Mouse (Mus musculus): ENCODE data around the gene Foxj3.

The Foxj3 gene

DNA sequence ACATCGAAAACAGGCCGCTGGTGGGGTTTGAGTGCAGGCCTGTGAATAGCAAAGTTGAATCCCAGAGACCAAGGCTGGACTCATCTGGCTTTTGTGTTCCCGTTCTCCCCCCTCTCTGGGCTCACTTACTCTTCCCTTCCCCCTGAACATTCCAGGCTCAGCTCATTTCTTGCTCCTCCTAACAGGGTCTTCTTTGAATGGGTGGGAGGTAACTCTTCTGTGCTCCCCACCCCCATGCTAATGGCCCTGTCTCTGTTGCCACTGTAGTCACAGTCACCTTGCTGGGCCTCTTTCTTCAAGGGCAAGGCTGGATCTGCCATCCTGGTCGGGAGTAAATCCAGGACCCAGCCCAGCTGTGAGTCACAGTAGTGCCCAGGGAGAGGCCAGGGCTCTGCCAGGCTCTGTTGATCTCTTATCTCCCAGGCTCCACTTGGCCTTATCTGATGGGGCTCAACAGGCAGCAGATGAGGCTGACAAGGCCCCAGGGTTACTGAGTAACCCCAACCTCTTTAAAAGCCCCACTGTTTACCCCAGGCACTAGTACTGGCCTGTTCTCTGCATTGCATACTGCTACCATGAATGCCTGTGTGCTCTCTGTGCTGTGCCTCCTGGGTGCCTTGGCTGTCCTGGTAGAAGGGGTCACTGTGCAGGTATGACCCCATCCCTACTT is 100.5 kb downstream of the Foxj3 start, which contains the start of gene Guca2a:
Guca2a (plus strand) TSS at position 529 of the 670 bp plus-strand sequence.
- no peak for DNase-seq (ENCODE audit: low spot score in 2 of 2)

DNA sequence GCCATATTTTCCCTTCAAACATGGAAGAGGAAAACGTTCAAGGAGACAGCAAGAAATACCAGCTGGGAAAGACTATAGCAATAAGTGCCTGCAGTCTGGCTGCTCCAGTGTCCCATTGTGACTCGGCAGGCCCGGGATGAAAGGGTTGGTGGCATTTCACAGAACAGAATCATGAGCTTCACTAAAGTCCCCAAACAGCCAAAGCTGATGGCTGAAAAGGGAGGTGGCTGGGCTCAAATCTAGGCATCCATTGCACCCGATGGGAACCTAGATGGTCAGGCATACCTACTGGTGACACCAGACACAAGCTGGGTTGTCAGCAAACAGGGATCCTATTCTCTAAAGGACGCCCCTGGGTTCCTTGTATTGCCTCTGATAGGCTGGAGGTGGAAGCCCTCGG is 101.1 kb downstream of the Foxj3 start:
- no peak for DNase-seq (ENCODE audit: low spot score in 2 of 2)

GRCm38 (mm10) chr4:119638656-119639055 is 101.9 kb downstream of the Foxj3 start:
- DNase-seq (ENCODE audit: low spot score in 2 of 2), result no peak

GRCm38 (mm10) chr4:119642666-119643065 is 105.9 kb downstream of the Foxj3 start:
- DNase-seq (ENCODE audit: low spot score in 2 of 2), result no peak

GRCm38 (mm10) chr4:119657011-119657410 is 120.2 kb downstream of the Foxj3 start:
- no peak for DNase-seq (ENCODE audit: low spot score in 2 of 2)

DNA sequence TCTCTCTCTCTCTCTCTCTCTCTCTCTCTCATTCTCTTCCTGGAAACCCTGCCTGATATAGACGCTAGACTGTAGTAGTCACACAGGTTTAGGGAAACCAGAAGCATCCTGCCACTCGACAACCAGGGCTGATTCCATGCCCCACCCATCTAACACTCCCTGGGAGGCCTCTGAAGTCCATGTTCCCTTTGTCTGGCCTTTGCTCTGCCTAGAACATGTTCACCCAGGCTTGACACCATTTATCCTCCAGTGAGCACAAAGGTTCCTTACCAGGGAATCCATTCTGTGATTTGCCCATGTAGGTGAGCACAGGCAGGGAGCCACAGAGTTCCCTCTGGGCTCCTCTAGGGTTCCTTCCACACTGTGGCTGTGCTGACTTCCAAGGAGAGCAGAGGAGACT is 121.4 kb downstream of the Foxj3 start:
- DNase-seq (ENCODE audit: low spot score in 2 of 2), result no peak

DNA sequence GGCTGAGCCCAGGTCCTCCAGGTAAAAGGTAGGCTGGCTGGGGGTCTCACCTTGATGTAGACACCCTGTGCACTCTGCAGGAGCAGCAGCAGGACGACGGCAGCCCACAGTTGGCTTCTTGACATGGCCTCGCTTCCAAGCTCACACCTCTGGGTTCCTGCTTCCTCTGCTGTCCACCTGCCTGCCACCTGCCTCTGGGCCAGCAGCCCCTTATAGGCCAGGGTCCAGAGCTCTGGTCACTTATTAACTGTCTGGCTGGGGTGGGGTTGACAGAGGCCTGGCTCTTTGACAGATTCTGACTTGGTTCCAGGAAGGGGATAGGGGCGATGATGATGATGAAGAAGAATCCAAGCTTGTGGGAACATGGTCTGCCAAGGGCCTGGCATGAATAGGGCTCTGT is 121.9 kb downstream of the Foxj3 start, which contains the start of gene Guca2b:
Guca2b (minus strand) TSS at position 224 of the 400 bp plus-strand sequence.
- no peak for DNase-seq (ENCODE audit: low spot score in 2 of 2)

DNA sequence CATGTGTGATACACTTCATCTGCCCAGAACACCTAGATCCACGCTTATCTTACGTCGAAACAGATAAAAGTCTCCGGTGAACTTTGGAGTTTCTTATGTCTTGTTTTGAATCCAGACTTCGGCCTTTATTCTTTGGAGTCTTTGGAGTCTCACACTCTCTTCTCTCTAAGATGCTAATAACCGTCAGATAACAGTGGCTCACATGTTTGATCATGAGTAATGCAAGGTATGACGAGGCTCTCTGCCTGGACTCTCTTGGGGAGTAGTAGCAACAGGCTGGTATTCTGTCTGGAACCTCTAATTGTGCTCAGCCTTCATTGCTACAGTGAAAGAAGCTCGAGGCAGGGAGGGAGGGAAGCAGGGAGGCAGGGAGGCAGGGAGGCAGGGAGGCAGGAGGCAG is 123.2 kb downstream of the Foxj3 start:
- DNase-seq (ENCODE audit: low spot score in 2 of 2), result no peak

DNA sequence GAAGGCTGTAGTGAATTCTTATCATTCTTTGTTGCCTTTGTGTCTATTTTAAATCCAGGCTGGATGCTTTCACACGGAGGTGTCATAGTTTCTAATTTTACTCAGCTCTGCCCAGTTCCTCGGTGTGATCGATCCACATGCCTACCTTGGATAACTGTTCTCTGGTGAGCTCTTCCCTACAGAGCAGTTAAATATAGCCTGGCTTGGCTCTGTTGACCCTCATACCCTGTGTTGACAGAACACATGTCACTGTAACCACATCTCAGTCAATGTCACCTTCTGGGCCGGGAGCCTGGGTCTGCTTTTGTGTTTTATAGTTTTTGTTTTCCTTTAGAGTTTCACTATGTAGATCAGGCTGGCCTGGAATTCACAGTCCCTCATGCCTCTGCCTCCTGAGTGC is 125.3 kb downstream of the Foxj3 start:
- no peak for DNase-seq (ENCODE audit: low spot score in 2 of 2)

DNA sequence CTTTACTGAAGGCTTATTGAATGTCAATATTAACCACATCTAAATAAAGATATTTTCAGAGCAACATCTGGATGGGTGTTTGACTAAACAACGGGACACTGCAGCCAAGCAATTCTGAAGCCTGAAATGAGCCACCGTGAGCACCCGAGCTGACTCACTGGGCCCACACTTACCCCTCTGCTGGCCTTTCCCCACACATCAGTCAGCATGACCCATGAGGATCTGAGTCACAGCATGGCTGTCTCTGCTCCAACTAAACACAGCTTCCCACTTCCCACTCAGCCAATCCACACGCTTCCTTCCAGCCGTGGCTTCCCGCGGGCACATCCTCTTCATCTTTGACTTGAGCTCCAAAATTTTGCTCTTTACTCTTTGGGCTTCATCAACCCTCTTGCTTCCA is 126.2 kb downstream of the Foxj3 start:
- DNase-seq (ENCODE audit: low spot score in 2 of 2), result no peak

- no peak for DNase-seq (ENCODE audit: low spot score in 2 of 2)
These were observed 126.7 kb downstream of the Foxj3 start for GRCm38 (mm10) chr4:119663409-119664095.

GRCm38 (mm10) chr4:119665166-119665565 is 128.4 kb downstream of the Foxj3 start:
- no peak for DNase-seq (ENCODE audit: low spot score in 2 of 2)

DNA sequence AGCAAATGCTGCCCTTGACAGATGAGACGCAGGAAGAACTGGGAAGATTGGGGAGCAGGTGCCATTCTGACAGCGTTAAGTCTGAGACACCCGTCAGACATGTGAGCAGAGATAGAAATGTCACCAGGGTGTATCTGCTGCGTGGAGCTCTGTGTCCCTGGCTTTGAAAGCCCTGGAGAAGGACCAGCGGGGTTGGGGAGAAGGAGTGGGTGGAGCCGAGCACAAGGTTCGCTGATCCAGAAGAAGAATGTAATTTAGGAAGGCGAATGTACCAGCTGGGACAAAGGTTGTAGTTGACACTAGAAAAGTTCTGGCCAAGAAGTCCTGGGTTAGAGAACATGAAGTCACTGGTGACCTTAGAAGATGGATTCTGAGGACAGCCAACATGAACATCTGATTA is 129.3 kb downstream of the Foxj3 start:
- DNase-seq (ENCODE audit: low spot score in 2 of 2), result no peak

GRCm38 (mm10) chr4:119667454-119667853 is 130.7 kb downstream of the Foxj3 start:
- DNase-seq (ENCODE audit: low spot score in 2 of 2), result no peak

- no peak for DNase-seq (ENCODE audit: low spot score in 2 of 2)
These were observed 131.4 kb downstream of the Foxj3 start for GRCm38 (mm10) chr4:119668185-119668584.

DNA sequence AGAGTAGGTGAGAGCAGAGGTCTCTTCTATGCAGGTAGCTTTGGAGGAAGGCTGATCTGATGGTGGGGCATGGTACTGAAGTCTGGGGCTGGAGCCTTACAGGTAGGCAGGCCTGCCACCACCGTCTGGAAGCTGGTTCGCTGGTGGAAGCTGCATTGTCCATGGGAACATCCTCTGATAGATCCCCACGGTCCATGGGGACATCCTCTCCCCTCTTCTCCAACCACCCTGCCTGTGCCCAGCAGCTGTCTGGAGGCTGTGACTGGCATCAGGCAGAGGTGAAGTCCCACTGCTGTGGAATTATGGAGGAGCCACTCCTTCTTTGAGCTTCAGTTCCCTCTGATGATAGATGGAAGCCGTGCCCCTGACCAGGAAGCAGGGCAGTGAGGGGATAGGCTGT is 131.8 kb downstream of the Foxj3 start:
- DNase-seq (ENCODE audit: low spot score in 2 of 2), result no peak

- DNase-seq (ENCODE audit: low spot score in 2 of 2), result no peak
These were observed 132.8 kb downstream of the Foxj3 start for GRCm38 (mm10) chr4:119669356-119670209.

DNA sequence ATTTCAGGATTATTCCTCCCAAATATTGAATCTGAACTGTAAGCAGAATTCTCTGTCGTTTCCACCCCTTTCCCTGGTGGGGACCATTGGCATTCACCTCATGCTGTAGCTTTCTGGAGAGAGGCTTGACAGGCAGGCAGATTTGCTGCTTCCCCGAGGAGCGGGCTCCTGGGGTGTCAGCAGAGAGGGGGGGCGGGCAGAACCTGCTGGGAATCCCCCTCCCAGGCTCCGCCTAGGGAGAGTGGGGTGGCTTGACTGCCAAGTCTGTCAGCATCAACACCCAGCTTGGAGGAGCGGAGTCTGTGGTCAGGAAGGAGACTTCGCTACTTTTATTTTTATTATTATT is 133.4 kb downstream of the Foxj3 start:
- DNase-seq (ENCODE audit: low spot score in 2 of 2), result no peak

- no peak for DNase-seq (ENCODE audit: low spot score in 2 of 2)
These were observed 133.9 kb downstream of the Foxj3 start for GRCm38 (mm10) chr4:119670736-119671135.

DNA sequence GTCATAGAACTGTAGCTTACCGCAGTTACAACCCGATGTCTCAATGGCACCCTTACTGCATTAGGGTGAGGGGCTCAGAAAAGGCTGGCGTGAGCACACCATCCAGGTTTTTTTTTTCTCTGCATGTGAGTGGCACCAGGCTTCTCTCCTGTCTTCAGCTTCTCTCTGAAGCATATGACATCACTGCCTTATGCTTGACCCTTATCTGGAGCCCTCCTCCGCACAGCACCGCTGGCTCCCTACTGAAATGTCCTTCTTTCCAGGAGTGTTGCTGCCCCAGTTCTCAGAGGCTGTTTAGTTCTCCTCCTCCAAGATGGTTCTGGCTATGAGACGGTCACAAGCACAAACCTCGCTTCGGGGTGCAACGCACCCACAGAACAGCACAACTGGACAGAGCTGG is 134.4 kb downstream of the Foxj3 start:
- no peak for DNase-seq (ENCODE audit: low spot score in 2 of 2)

DNA sequence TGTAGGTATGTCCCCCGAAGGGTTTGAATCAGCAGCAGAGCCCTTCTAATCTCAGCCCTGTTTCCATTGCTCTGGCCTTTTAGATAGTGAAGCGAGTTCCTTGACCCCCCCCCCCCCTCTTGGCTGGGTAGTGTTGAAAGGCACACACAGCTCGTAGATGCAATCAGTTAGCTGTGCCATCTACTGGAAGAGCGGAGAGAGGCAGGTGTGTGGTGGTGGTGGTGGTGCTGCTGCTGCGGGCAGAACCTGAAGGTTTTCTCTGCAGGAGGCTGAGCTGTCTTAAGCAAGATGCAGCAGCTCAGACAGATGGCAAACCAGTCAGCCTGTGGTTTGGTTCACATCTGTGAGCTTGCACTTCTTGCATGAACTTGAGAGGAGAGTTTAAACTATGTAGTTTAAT is 135.9 kb downstream of the Foxj3 start:
- DNase-seq (ENCODE audit: low spot score in 2 of 2), result no peak
